Mouse (Mus musculus) retina, postnatal 7 days (tissue): Measurements from ENCODE around the gene Skp1a.
A peak's percentile ranks its signal among the peaks of the same experiment; 100 is the strongest.
"Not testable (repeated sequence)": the region's sequence is repeated elsewhere in the genome, so short reads cannot be mapped to it uniquely, and the experiment has no call there.

Experiments used
- DNase-seq: peaks from one replicate; pipeline ENCODE4 v3.0.0-alpha.2; 2012; ENCODE audit warnings: low read depth, low spot score

Skp1a gene

GRCm38 (mm10) chr11:52231606-52232541, at the start of gene Skp1a:
Skp1a (plus strand) TSS chr11:52231995.
- DNase-seq, result peak; percentile 89

DNA sequence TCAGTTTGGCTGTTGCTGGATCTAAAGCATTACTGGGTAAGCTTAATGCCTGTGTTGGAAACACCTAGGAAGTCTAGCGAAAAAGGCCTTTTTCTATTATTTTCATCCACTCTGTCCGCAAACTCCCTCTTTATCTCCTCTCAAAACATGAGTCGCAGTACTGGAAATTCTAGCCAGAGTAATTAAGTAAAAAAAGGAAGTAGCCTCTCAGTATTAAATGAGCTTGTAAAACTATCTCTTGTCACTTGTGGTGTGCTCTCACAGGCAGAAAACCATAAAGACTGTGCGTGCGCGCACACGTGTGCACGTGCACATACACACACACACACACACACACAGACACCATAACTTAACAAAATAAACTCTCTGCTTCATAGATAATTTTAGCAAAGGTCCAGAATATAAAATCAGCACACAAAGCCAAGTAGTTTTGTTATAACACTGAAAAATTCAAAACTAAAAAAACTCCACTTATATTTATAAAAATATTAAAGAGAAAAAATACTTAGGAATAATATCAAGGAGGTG, 35.2 kb upstream of the Skp1a start:
- DNase-seq, result not testable (repeated sequence)

DNA sequence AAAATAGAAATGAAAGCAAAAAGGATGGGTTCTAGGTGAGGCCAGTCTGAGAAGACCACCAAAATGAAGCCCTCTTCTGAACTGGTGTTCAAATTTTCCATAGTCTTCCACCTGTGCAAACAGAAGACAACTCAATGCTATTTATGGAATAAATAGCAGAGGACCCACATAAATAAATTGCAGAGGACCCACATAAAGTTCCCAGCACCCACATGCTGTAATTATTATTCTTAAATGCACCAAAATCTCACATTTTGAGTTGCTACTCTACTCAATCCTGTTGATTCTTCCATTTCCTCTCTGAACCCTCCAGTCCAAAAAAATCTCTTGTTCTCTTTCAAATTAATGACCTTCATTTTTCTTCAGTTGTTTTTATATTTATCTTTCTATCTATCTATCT, 17.9 kb upstream of the Skp1a start, which contains the start of gene Olfr1371:
Gene Olfr1371, minus strand, starts transcription at position 101 of the 400 bp plus-strand sequence.
- no peak for DNase-seq

- DNase-seq, result peak; percentile 72
These were observed 11.5 kb upstream of the Skp1a start for GRCm38 (mm10) chr11:52220282-52220681.

GRCm38 (mm10) chr11:52221921-52222320, 9.9 kb upstream of the Skp1a start:
- DNase-seq, result not testable (repeated sequence)

DNA sequence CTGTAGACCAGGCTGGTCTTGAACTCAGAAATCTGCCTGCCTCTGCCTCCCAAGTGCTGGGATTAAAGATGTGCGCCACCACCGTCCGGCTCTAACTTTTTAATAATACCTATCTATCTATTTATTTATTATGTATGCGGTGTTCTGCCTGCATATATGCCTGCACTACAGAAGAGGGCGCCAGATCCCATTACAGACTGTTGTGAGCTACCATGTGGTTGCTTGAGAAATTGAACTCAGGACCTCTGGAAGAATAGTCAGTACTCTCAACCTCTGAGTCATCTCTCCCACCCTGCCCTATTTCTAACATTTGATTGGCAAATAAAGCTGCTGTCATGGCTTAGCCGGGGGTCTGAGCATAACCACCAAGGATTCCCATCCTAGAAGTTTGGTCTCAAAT, 8.9 kb upstream of the Skp1a start:
- DNase-seq, result no peak

DNA sequence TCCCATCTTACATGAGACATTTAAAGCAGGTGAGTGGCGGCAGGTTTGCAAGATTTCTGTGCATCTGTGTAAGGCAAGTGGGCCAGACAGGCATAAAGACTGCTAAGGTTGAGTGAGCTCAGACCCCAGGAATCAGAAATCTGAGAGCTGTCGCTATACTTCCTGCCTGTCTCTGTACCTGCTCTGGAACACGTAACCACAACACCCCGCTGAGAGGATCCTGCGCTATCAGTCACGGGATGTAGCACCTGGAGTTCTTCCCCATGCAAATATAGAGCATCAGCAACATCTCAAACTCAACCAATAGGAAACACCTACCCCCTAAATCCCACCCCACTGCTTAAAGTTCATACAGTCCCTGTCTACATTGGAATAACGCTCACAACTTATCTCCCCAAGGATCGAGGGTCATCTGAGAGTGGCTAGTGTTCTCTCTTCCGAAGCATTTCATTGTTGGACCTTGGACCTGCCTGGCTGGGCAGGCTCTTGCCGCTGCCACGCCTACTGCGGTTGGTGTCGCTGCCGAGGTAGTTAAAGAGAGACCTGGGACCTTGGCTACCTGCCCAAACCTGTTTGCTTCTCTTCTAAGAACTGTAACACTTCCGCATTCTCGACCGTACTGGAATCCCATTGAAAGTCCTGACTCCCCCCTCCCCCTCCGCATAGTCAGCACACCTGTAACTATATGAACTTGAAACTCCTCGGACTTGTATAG, 7.7 kb upstream of the Skp1a start:
- DNase-seq, result no peak

GRCm38 (mm10) chr11:52225986-52226599, 5.7 kb upstream of the Skp1a start:
- DNase-seq, result no peak

DNA sequence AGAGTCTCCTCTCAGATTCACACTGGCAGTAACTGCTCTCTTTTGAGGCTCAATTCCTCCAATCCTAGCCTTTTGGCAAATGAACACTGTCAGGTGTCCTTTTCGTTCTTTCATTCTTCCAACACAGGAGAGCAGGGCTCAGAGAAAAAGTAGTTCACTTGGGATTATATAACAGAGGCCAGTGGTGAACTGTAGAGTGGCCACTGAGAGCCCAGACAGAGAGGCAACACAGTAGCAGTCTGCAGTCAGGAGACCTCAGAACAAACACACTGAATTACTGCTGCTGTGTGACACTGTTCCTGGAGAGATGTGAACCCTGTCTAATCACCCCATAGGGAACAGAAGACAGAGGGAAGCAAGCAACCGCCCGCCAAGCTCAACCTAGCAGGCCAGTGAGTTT, 4.7 kb upstream of the Skp1a start:
- DNase-seq, result no peak

GRCm38 (mm10) chr11:52227466-52228226, 4.1 kb upstream of the Skp1a start:
- DNase-seq, result no peak

GRCm38 (mm10) chr11:52228722-52229448, 2.9 kb upstream of the Skp1a start:
- DNase-seq, result no peak

GRCm38 (mm10) chr11:52230694-52231093, 1.1 kb upstream of the Skp1a start:
- no peak for DNase-seq

- DNase-seq, result no peak
These were observed 1.4 kb downstream of the Skp1a start for GRCm38 (mm10) chr11:52233043-52233653.

- DNase-seq, result no peak
These were observed 2.1 kb downstream of the Skp1a start for GRCm38 (mm10) chr11:52233906-52234305.

- no peak for DNase-seq
These were observed 2.7 kb downstream of the Skp1a start for GRCm38 (mm10) chr11:52234509-52234908.

GRCm38 (mm10) chr11:52240898-52241542, 9.2 kb downstream of the Skp1a start:
- no peak for DNase-seq

- no peak for DNase-seq
These were observed 17.7 kb downstream of the Skp1a start for GRCm38 (mm10) chr11:52249452-52249851.

DNA sequence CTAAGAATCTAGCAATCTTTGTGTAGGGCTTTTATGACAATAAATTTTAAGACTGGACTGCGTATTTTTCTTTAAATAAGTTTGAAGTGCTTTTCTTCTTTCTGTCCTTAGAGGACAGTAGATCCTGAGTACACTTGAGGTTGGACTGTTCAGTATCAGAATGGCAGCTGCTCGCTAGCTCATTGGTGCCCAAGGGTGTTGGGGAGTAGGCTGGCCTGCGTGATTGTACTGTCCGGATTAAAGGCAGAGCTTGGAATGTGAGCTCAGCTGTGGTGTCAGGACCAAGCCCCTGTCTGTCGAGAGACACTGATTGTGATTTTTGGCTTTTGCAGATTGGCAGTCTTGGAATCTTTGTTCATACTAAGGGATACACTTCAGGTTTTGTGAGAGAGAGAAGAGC, 20.0 kb downstream of the Skp1a start:
- DNase-seq, result no peak

GRCm38 (mm10) chr11:52252692-52253091, 20.9 kb downstream of the Skp1a start:
- no peak for DNase-seq
